Mouse (Mus musculus) MEL-GATA-1-ER (cell line): ENCODE results near the gene Rps15.
A peak's percentile ranks its signal among the peaks of the same experiment; 100 is the strongest.
"Not testable (repeated sequence)": the region's sequence is repeated elsewhere in the genome, so short reads cannot be mapped to it uniquely, and the experiment has no call there.

Experiments
- DNase-seq: peaks from one replicate; pipeline ENCODE4 v3.0.0-alpha.2; 2012; ENCODE audit warnings: low read depth; ENCODE audit errors: extremely low read depth

The Rps15 gene

GRCm38 (mm10) chr10:80292251-80293146, at the start of gene Rps15:
Gene Rps15, plus strand, starts transcription at chr10:80292453.
- peak; percentile 84 for DNase-seq

- no peak for DNase-seq
These were observed 49.6 kb upstream of the Rps15 start for GRCm38 (mm10) chr10:80242607-80243006.

DNA sequence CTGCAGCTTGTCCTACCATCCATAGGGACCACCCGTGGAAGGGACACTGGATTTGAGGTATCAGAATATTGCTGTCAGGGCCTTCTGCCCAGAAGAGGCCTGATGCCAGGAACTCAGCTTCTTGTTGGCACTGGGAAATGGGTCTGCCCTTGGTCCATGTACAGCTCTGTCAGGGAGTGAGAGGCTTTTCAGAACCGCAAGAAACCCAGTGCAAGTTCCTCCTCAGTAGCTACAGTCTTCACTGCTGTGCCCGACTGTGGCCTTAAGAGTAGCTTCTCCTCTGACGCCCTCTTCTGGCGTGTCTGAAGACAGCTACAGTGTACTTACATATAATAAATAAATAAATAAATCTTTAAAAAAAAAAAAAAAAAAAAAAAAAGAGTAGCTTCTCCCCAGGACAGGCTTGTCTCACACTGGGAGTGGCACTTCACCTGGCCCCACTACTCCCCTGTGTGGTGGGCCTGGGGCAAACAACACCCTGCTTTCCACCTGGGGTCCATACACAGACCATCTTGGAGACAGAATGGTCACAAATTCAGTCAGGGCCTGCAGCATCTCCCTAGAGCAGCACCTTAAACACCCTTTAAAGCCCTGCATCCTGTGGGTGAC, 47.4 kb upstream of the Rps15 start:
- DNase-seq: no peak

DNA sequence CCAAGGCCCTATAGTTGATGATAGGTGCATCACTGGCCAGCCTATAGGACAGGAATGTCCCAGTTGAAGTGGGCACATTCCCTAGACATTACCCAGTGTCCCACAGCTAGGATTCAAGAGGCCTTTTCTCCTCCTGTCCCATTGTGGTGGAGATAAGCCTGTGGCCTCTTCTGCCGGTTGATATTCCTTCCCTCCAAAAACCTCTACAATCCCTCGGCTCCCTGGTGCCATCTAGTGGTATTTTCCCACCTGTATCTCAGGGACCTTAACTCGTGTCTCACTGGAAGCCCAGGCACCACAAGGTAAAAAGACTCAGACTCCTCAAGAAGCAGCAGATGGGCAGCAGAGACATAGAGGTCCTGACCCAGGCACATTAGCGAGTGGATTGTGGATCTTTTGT, 46.7 kb upstream of the Rps15 start:
- peak; percentile 78 for DNase-seq

DNA sequence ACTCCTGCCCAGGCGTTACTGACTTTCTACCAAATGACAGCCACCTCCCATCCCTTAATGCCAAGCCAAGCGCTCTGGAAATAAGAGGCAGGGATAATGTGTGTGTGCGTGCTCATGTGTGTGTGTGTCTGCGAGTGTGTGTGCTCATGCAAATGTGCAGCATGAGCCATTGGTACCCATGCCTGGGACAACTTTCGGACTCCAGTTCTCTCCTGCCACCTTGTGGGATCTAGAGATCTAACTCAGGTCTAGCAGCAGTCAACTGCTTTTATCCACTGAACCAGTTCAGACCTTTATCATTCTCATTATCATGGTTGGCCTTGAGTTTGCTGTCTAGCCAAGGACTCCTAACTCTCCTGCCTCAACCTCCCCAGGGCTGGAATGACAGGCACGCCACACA, 44.4 kb upstream of the Rps15 start:
- no peak for DNase-seq

- not testable (repeated sequence) for DNase-seq
These were observed 43.8 kb upstream of the Rps15 start for GRCm38 (mm10) chr10:80248437-80248836.

DNA sequence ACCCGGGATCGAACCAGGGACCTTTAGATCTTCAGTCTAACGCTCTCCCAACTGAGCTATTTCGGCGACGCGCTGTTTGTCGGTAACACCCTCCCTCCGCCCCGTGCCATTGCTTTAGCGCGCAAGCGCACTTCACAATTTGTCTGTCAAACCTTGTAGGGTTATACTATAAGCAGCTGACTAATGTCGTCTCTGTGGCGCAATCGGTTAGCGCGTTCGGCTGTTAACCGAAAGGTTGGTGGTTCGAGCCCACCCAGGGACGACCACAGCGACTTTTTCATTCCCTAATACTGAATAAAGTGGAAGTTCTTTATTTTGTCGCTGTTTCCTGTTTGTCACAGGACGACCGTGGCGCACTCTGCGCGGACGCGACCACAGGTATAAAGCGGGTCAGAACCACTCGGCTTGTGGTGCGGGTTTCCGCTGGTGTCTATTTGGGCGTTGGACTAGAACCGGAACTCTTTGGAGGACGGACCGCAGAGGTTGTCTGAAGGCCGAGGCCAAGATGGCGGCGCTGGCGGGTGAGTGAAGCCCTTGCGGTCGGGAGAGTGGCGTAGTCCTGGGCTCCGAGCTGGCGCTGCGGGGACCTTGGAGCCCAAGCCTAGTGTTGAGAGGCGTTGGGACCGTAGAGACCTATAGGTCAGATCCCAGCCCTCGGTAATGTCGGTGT, 43.1 kb upstream of the Rps15 start, which contains the start of gene Ndufs7:
TSS of gene Ndufs7 (plus strand) at position 151 of the 670 bp plus-strand sequence.
- DNase-seq: peak; percentile 82

DNA sequence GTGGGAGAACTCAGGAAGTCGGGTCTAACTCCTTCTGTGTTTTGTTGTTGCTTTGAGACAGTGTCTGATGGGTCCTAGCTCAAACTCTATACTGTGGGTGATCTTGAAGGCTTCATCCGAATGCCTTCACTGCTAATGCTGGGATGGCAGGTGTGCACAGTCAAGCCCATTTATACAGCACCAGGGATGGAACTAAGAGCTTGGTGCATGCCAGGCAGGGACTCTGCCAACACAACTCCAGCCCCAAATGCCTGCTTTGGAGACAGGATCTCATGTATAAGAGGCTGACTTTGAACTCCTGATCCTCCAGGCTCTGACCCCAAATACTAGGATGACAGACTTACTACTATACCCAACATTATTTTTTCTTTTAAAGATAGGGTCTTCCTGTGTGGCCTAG, 42.2 kb upstream of the Rps15 start:
- no peak for DNase-seq

DNA sequence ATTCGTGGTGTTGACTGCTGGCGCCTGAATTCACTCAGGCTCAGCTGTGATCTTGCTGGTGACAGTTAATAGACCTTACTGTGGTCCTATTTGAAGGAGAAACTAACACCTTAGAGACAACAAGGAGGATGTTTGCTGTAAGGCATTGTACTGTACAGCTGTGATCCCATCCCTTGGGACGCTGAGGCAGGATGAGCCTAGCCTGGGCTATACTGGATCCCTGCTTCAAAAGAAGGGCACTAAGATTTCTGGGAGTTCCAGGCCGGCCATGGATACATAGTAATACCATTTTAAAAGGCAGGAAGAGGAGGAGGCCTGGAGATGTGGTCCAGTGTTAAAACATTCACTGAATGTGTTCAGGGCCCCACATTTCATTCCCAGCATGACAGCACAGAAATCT, 41.7 kb upstream of the Rps15 start:
- DNase-seq: no peak

DNA sequence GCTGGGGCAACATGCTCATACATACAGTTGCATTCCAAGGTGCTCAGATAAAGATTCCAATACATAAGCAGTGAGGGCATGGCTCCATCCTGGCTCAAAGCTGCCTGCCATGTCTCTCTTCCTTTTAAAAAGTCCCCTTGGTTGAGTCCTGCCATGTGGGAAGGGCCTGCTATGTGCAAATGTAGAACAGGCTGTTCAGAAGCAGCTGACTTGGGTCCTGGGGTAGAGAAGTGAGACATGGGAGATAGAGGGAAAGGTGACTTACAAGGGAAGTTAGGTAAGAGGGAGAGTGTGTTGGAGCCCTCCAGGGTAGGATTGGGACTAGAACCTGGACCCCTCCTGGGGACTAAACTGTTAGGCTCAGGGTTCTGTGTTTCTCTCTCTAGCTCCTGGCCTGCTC, 40.2 kb upstream of the Rps15 start:
- DNase-seq: no peak

DNA sequence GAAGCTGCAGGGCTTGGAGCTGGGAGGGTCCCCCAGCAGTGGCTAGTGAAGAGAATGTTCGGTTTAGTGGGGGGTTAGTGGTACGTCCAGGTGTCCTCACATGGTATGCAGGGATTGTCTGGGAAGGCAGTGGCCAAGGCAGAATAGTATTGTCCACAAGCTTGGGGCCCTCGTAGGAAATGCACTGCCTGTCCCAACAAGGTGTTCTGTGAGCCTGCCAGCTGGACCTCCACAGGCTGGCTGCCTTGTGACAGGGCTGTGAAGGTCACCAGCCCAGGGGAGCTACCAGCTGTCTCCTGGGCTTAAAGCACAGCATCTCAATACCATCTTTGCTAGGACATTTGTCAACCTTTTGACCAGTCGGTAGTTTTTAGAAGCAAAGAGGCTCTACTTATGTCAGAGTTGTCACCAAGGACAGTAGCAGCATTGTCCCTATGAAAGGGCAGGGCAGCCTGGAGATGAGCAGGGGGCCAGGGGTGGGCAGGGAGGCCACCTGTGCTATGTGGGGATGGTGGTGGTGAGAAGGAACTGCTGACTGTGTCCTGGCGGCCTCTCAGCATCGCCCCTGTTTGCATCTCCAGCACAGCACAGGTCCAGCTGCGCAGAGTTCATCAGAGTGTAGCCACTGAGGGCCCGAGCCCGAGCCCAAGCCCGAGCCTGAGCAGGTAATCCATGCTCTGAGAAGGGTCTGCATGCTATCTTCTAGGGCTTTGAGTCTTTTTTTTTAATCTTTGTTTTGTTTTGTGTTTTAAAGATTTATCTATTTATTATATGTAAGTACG, 39.6 kb upstream of the Rps15 start:
- no peak for DNase-seq

DNA sequence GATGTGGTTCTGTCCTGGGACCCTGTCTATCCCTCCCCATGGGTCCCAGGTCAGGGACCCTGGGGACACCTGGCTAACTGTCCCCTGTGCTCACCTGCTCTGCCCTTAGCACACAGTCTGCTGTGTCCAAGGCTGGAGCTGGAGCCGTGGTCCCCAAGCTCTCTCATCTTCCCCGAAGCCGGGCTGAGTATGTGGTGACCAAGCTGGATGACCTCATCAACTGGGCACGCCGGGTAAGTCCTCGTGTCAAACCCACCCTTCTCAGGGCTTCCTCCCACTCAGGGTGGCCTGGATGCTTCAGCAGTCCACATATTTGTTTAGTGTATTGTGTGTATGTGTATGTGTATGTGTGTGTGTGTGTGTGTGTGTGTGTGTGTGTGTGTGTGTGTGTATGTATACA, 38.7 kb upstream of the Rps15 start:
- no peak for DNase-seq

- DNase-seq: no peak
These were observed 37.6 kb upstream of the Rps15 start for GRCm38 (mm10) chr10:80254331-80255297.

- no peak for DNase-seq
These were observed 36.2 kb upstream of the Rps15 start for GRCm38 (mm10) chr10:80255881-80256535.

- no peak for DNase-seq
These were observed 34.3 kb upstream of the Rps15 start for GRCm38 (mm10) chr10:80257936-80258335.

DNA sequence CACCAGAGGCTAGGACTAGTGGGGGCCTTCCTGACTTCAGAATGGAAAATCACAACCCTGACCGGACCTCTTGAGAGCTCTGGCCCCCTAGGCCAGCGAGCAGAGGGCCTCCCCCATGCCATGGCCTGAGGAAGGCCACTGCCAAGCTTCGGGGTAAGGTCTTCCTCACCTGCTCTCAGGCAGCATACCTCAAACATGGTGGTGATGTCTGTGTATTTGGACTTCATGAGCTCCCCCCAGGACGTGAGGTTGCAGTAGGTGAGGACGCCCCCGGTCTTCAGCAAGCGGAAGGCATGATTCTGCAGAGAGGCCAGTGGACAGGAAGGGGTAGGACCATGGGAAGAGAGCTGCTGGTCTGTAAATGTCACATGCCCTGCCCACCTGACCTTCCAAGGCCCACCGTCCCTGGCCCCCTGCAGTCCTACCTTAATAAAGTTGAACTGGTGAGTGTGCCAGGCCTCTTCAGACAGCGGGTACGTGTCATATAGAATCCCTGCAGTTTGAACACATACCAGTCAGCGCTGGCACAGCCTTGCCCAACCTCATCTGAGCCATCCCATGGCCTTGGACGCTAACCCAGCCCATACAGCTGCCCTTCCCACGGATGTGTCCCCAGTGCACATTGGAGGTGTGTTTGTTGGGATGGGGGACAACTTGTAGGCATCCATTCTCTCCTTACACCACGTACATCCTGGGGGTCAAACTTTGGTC, 33.3 kb upstream of the Rps15 start:
- no peak for DNase-seq

- no peak for DNase-seq
These were observed 32.8 kb upstream of the Rps15 start for GRCm38 (mm10) chr10:80259463-80259805.

DNA sequence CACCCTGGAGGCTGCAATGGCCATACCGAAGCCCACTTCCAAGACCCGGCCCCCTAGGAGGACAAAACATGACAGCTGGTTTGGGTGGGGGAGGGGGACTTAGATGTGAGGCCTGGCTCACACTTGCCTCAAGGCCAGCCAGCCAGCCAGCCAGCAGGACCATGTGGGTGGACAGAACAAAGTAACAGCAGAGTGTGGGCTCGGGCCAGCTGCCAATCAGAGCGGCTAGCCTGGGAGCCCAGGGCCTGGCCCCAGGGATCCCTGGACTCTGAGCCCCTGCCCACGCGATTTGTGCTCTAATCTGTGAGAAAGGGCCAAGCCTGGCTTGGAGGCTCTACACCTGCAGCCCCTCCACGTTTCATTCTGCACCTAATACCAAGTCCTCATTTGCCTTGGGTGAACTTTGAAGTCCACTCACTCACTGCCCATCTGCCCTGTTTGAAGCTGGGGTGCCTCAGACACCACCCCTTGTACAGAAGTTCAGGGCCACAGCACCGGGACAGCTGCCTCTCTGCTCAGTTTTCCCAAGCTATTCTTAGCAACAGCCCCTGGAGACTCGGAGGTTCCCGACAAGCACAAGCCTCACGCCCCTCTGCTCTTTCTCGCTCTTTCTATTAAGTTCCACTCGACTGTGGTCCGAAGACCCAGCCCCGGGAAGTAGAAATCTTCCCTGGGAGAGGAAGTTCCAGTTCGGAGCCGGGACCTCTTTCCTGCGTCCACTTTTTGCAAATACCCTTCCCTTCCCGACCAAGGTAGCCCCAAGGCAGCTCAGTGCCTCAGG, 32.2 kb upstream of the Rps15 start:
- DNase-seq: no peak
